Mouse (Mus musculus) thymus, postnatal 10 days (tissue): ENCODE data around the gene Otud7a.

ENCODE experiments used
- DNase-seq, 2 experiments: peaks; one replicate each; pipeline ENCODE4 v3.0.0; 2021; ENCODE audit warnings: low spot score in 2 of 2

Otud7a gene

GRCm38 (mm10) chr7:63444484-63445345 is at the start of gene Otud7a:
Otud7a (plus strand) TSS chr7:63444751.
- DNase-seq, result peak in 1 of 2 experiments; percentile 4

GRCm38 (mm10) chr7:63405988-63406387 is 38.6 kb upstream of the Otud7a start:
- DNase-seq, result no peak

- DNase-seq, result no peak
Measured at GRCm38 (mm10) chr7:63445346-63445700, 772 bp downstream of the Otud7a start.

GRCm38 (mm10) chr7:63446951-63447350 is 2.4 kb downstream of the Otud7a start:
- no peak for DNase-seq

GRCm38 (mm10) chr7:63455228-63455627 is 10.7 kb downstream of the Otud7a start:
- no peak for DNase-seq

GRCm38 (mm10) chr7:63462234-63462633 is 17.7 kb downstream of the Otud7a start:
- DNase-seq, result no peak

- DNase-seq, result no peak
Measured at GRCm38 (mm10) chr7:63462684-63463083, 18.1 kb downstream of the Otud7a start.

- DNase-seq, result no peak
Measured at GRCm38 (mm10) chr7:63466729-63467128, 22.2 kb downstream of the Otud7a start.

- no peak for DNase-seq
Measured at GRCm38 (mm10) chr7:63468258-63468657, 23.7 kb downstream of the Otud7a start.

GRCm38 (mm10) chr7:63483091-63483490 is 38.5 kb downstream of the Otud7a start:
- no peak for DNase-seq

- no peak for DNase-seq
Measured at GRCm38 (mm10) chr7:63497051-63497547, 52.5 kb downstream of the Otud7a start.

- no peak for DNase-seq
Measured at GRCm38 (mm10) chr7:63504202-63504601, 59.7 kb downstream of the Otud7a start.

- no peak for DNase-seq
Measured at GRCm38 (mm10) chr7:63508079-63508478, 63.5 kb downstream of the Otud7a start.

GRCm38 (mm10) chr7:63509825-63510224 is 65.3 kb downstream of the Otud7a start:
- no peak for DNase-seq

- DNase-seq, result no peak
Measured at GRCm38 (mm10) chr7:63511458-63511857, 66.9 kb downstream of the Otud7a start.

GRCm38 (mm10) chr7:63512561-63512960 is 68.0 kb downstream of the Otud7a start:
- no peak for DNase-seq

GRCm38 (mm10) chr7:63516141-63516895 is 71.8 kb downstream of the Otud7a start:
- DNase-seq, result no peak

GRCm38 (mm10) chr7:63520299-63520698 is 75.7 kb downstream of the Otud7a start:
- no peak for DNase-seq

GRCm38 (mm10) chr7:63522403-63522802 is 77.9 kb downstream of the Otud7a start:
- no peak for DNase-seq

- DNase-seq, result no peak
Measured at GRCm38 (mm10) chr7:63523051-63523450, 78.5 kb downstream of the Otud7a start.

GRCm38 (mm10) chr7:63540293-63540692 is 95.7 kb downstream of the Otud7a start:
- DNase-seq, result no peak

GRCm38 (mm10) chr7:63554457-63554856 is 109.9 kb downstream of the Otud7a start:
- DNase-seq, result no peak

GRCm38 (mm10) chr7:63556324-63556723 is 111.8 kb downstream of the Otud7a start:
- no peak for DNase-seq
